Comparison of ENCODE assay signal across 9 mouse cellular contexts in genomic region chr10:77506961-77507577, GRCm38 (mm10). TPM values are rescaled to one million over a fixed set of nuclear protein-coding genes. Genes with fewer than 3 reads are reported as not detected.
DNase-seq lines count a peak whose midpoint lies in the region; ATAC-seq and TF ChIP-seq lines count a peak whose summit lies in the region.
"Had no signal": no experiment of that assay in that cellular context is flagged by ENCODE, and none has a peak within 500 bp of the region (broad histone marks: within the 10 kb centered on the region; RNA-seq: fewer than 3 reads in every experiment).

No protein-coding gene starts in this region.

- H3K9ac ChIP-seq in intestine, postnatal 0 days (ENCODE audit: low read depth, low read length), result no peak overlapping the region
- H3K9ac ChIP-seq: limb, embryonic 13.5 days had no signal

- H3K9me3 ChIP-seq in intestine, postnatal 0 days (ENCODE audit: control insufficient read depth), result no peaks in the 10 kb centered on the region
- H3K9me3 ChIP-seq: limb, embryonic 13.5 days had no signal

- H3K27me3 ChIP-seq in intestine, postnatal 0 days (replicated peaks; ENCODE audit: control insufficient read depth, insufficient read depth, low read length), result no peaks in the 10 kb centered on the region
- H3K27me3 ChIP-seq: limb, embryonic 13.5 days had no signal

- 88% methylated on average over 13 of the region's 13 CpGs for WGBS in intestine, postnatal 0 days

- H3K36me3 ChIP-seq in intestine, postnatal 0 days (ENCODE audit: control insufficient read depth, insufficient read depth), result peaks cover 55% of the 10 kb centered on the region

- peaks cover 8% of the 10 kb centered on the region; the same call in 1 of the 2 replicates for H3K4me1 ChIP-seq in brown adipose tissue, adult 24 weeks (ENCODE audit: control insufficient read depth, insufficient read depth, insufficient read length, low read length)
- H3K4me1 ChIP-seq in intestine, postnatal 0 days (replicated peaks; ENCODE audit: control insufficient read depth, insufficient read depth, low read length), result peaks cover 6% of the 10 kb centered on the region; the same call in 1 of the 2 replicates

- H3K27ac ChIP-seq in layer of hippocampus, adult 2 months, result peak overlapping the region; percentile 28
- H3K27ac ChIP-seq in brown adipose tissue, adult 24 weeks (replicated peaks; ENCODE audit: low read depth, low read length), result peak overlapping the region; percentile 23
- H3K27ac ChIP-seq in intestine, postnatal 0 days (ENCODE audit: low read depth, low read length), result no peak overlapping the region
- H3K27ac ChIP-seq: limb, embryonic 13.5 days had no signal

- DNase-seq in layer of hippocampus, adult 2 months (ENCODE audit: low spot score in 2 of 2), result no peak
- no peak for DNase-seq in layer of hippocampus, adult 8-10 months (ENCODE audit: low spot score in 2 of 2)
- peak; percentile 68 to 85 for DNase-seq in heart, adult 9 months (ENCODE audit: low spot score in 2 of 2)
- peak; percentile 29 to 63 for DNase-seq in kidney, postnatal 4 days
- DNase-seq in layer of hippocampus, postnatal 36 days, result no peak

- TF ChIP-seq CTCF in layer of hippocampus, adult 2 months (conservative IDR thresholded peaks at IDR 0.05), result no peak
- TF ChIP-seq CTCF in intestine, postnatal 0 days (IDR thresholded peaks at IDR 0.05; ENCODE audit: low read depth), result no peak

- ATAC-seq in intestine, postnatal 0 days, result no peak
- no peak for ATAC-seq in erythroblast, adult 5-6 weeks (replicated peaks; ENCODE audit: low FRiP score, poor library complexity, severe bottlenecking)

- H3K4me3 ChIP-seq in layer of hippocampus, adult 2 months, result no peak overlapping the region
- H3K4me3 ChIP-seq in brown adipose tissue, adult 24 weeks (ENCODE audit: insufficient read depth, low read depth, low read length), result no peak overlapping the region
- H3K4me3 ChIP-seq in intestine, postnatal 0 days (ENCODE audit: low read depth, low read length), result no peak overlapping the region
- H3K4me3 ChIP-seq: limb, embryonic 13.5 days had no signal

- no peak overlapping the region for H3K4me2 ChIP-seq in intestine, postnatal 0 days (replicated peaks; ENCODE audit: low read depth)
- H3K4me2 ChIP-seq: limb, embryonic 13.5 days had no signal

RNA-seq across cellular contexts. Expression of gene Fam207a, which starts 8.5 kb away (rescaled TPM):
- 10 to 100 TPM; 32.8 to 35.2 TPM for total RNA-seq in layer of hippocampus, adult 2 months (2021)
- 10 to 100 TPM; 30.5 to 39.0 (median 31.9) TPM for total RNA-seq in layer of hippocampus, adult 8-10 months (2022)
- 5.4 and 11.1 TPM in 2 replicates for polyA plus RNA-seq in brown adipose tissue, adult 24 weeks (2012; ENCODE audit: insufficient read depth, insufficient read length, missing spikeins)
- 37.9 and 38.2 TPM in 2 replicates for polyA plus RNA-seq in intestine, postnatal 0 days (2015; fragmentation: Nextera tagmentation; extraction: Ambion mirVana)
- 4.2 and 6.5 TPM in 2 replicates for total RNA-seq in erythroblast, adult 5-6 weeks (2015; ENCODE audit: low replicate concordance)
- total RNA-seq in erythroblast, adult 5-6 weeks (2017; ENCODE audit: low replicate concordance), result 7.1 and 12.4 TPM in 2 replicates
- 10 to 100 TPM; 35.1 to 37.4 TPM for total RNA-seq in layer of hippocampus, postnatal 36 days (2021)

RNA-seq across cellular contexts. Expression of gene Itgb2, which starts 23.0 kb away (rescaled TPM):
- 1 to 10 TPM; 3.3 to 4.6 TPM for total RNA-seq in layer of hippocampus, adult 2 months (2021)
- 10 to 100 TPM in 2 of 4 experiments, 1 to 10 TPM in 2; 3.8 to 36.2 (median 15.3) TPM for total RNA-seq in layer of hippocampus, adult 8-10 months (2022)
- polyA plus RNA-seq in brown adipose tissue, adult 24 weeks (2012; ENCODE audit: insufficient read depth, insufficient read length, missing spikeins), result 4.3 and 4.4 TPM in 2 replicates
- polyA plus RNA-seq in intestine, postnatal 0 days (2015; fragmentation: Nextera tagmentation; extraction: Ambion mirVana), result 1.7 and 2.1 TPM in 2 replicates
- 74.2 and 79.6 TPM in 2 replicates for total RNA-seq in erythroblast, adult 5-6 weeks (2015; ENCODE audit: low replicate concordance)
- 51.4 and 55.8 TPM in 2 replicates for total RNA-seq in erythroblast, adult 5-6 weeks (2017; ENCODE audit: low replicate concordance)
- 1 to 10 TPM; 3.6 TPM for total RNA-seq in layer of hippocampus, postnatal 36 days (2021)

Comparison
In these comparisons a context has a peak if more than half of its experiments do, and no peak if none do; other contexts are left out.
1. DNase-seq: peak in heart, adult 9 months (2 of 2) and kidney, postnatal 4 days (2 of 2); none in layer of hippocampus, adult 2 months (0 of 2), layer of hippocampus, adult 8-10 months (0 of 2) and layer of hippocampus, postnatal 36 days (0 of 2).